Mouse (Mus musculus): Measurements from ENCODE around the gene Ctnnb1. TPM values are rescaled to one million over a fixed set of nuclear protein-coding genes. Genes with fewer than 3 reads are reported as not detected.

The Ctnnb1 gene
- polyA plus RNA-seq, 1 experiment from 2014 or later, result 436 TPM

DNA sequence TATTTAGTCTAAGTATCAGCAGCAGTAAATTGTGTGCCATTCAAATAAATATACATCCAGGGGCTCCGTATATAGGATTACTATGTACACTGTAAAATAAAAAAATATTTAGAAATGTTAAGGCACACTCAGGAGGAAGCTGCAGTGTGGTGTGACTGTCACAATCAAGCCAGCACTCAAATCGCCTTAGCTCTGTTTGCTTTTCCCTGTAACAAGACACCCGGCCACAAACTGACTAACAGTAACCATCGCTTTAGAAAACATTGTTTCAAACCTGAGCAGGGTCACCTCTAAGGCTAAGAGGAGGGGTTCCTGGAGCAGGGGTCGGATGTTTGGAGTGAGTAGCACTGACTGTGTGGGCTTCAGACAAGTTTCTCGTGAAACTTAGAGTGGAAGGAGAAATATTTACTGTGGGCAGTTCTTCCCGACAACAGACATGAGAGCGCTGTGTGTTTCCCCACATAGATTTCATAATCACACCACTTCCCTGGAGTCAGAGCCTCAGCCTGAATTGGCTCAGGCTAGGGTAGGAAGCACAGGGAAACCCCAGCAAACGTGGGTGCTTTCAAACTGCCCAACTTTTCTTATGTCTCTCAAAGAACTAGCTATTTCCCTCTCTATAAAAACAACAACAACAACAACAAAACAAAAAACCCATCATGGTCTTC lies 1.9 kb upstream of the Ctnnb1 start:
- Histone ChIP-seq H3K9ac (ENCODE audit: low read length) (no peak overlapping the region), H3K27ac (replicated peaks in 1 of 2; ENCODE audit: control insufficient read depth in 1 of 2, insufficient read depth in 1 of 2, low read depth in 2 of 2, low read length in 2 of 2) (no peak overlapping the region), H3K27me3 (ENCODE audit: control insufficient read depth, insufficient read depth, low read length) (no peaks in the 10 kb centered on the region), H3K4me3 (ENCODE audit: control insufficient read depth in 1 of 2, insufficient read depth in 1 of 2, low read depth in 1 of 2, low read length in 2 of 2) (no peak overlapping the region), H3K4me1 (ENCODE audit: control insufficient read depth in 2 of 2, insufficient read depth in 2 of 2, low read length in 2 of 2) (peaks cover 0 to 3% of the 10 kb centered on the region in 2 experiments; a peak in 1 of 4 replicates), H3K9me3 (ENCODE audit: control insufficient read depth, low read length) (no peaks in the 10 kb centered on the region), H3K36me3 (ENCODE audit: control insufficient read depth, insufficient read depth, low read length) (no peaks in the 10 kb centered on the region), H3K4me2 (ENCODE audit: low read length) (no peak overlapping the region)
- ATAC-seq (ENCODE audit: insufficient number of reproducible peaks, insufficient read depth, low FRiP score, low read depth), result no peak
- 27% methylated on average over 9 of the region's 9 CpGs for WGBS

DNA sequence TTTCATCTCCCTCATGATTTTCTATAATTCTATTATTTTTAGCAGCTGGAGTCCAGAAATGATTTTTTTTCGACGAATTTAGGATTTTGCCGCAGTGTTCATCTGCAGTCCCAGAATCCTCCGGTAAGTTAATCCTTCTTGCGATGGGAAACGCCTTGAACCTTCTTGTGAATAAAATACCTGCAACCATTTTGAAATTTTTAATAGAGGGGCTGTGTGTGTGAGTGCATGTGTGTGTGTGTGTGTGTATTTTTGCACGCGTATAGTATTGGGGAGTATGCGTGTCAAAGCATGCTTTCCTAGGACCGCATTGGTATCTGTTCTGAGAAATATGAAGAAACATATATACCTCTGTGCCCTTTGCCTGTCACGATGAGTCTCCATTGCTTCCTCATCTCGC lies 1.0 kb downstream of the Ctnnb1 start:
- H3K4me2 ChIP-seq (ENCODE audit: low read length), result no peak overlapping the region
- H3K4me3 ChIP-seq (ENCODE audit: control insufficient read depth in 1 of 2, insufficient read depth in 1 of 2, low read depth in 1 of 2, low read length in 2 of 2), result no peak overlapping the region
- no peak for ATAC-seq (ENCODE audit: insufficient number of reproducible peaks, insufficient read depth, low FRiP score, low read depth)
- no peaks in the 10 kb centered on the region for H3K9me3 ChIP-seq (ENCODE audit: control insufficient read depth, low read length)
- no peaks in the 10 kb centered on the region for H3K27me3 ChIP-seq (ENCODE audit: control insufficient read depth, insufficient read depth, low read length)
- H3K36me3 ChIP-seq (ENCODE audit: control insufficient read depth, insufficient read depth, low read length), result no peaks in the 10 kb centered on the region
- no peak overlapping the region for H3K27ac ChIP-seq (replicated peaks in 1 of 2; ENCODE audit: control insufficient read depth in 1 of 2, insufficient read depth in 1 of 2, low read depth in 2 of 2, low read length in 2 of 2)
- no peak overlapping the region for H3K9ac ChIP-seq (ENCODE audit: low read length)
- WGBS, result 95% methylated on average over 12 of the region's 12 CpGs
- H3K4me1 ChIP-seq (ENCODE audit: control insufficient read depth in 2 of 2, insufficient read depth in 2 of 2, low read length in 2 of 2), result peaks cover 5 to 6% of the 10 kb centered on the region in 2 experiments; a peak in 2 of 4 replicates

- Histone ChIP-seq H3K27me3 (ENCODE audit: control insufficient read depth, insufficient read depth, low read length) (no peaks in the 10 kb centered on the region), H3K9me3 (ENCODE audit: control insufficient read depth, low read length) (no peaks in the 10 kb centered on the region), H3K4me2 (ENCODE audit: low read length) (no peak overlapping the region), H3K9ac (ENCODE audit: low read length) (no peak overlapping the region), H3K4me3 (ENCODE audit: control insufficient read depth in 1 of 2, insufficient read depth in 1 of 2, low read depth in 1 of 2, low read length in 2 of 2) (no peak overlapping the region), H3K36me3 (ENCODE audit: control insufficient read depth, insufficient read depth, low read length) (no peaks in the 10 kb centered on the region), H3K4me1 (ENCODE audit: control insufficient read depth in 2 of 2, insufficient read depth in 2 of 2, low read length in 2 of 2) (peaks cover 5 to 13% of the 10 kb centered on the region in 2 experiments; a peak in 3 of 4 replicates), H3K27ac (replicated peaks in 1 of 2; ENCODE audit: control insufficient read depth in 1 of 2, insufficient read depth in 1 of 2, low read depth in 2 of 2, low read length in 2 of 2) (no peak overlapping the region)
- no peak for ATAC-seq (ENCODE audit: insufficient number of reproducible peaks, insufficient read depth, low FRiP score, low read depth)
- WGBS, result 44% methylated on average over 8 of the region's 8 CpGs
Observed at GRCm38 (mm10) chr9:120930811-120931210, 1.8 kb downstream of the Ctnnb1 start.

- Histone ChIP-seq H3K9me3 (ENCODE audit: control insufficient read depth, low read length) (no peaks in the 10 kb centered on the region), H3K27me3 (ENCODE audit: control insufficient read depth, insufficient read depth, low read length) (no peaks in the 10 kb centered on the region), H3K4me1 (ENCODE audit: control insufficient read depth in 2 of 2, insufficient read depth in 2 of 2, low read length in 2 of 2) (peaks cover 5 to 28% of the 10 kb centered on the region in 2 experiments; a peak in 3 of 4 replicates), H3K4me2 (ENCODE audit: low read length) (no peak overlapping the region), H3K9ac (ENCODE audit: low read length) (no peak overlapping the region), H3K4me3 (ENCODE audit: control insufficient read depth in 1 of 2, insufficient read depth in 1 of 2, low read depth in 1 of 2, low read length in 2 of 2) (no peak overlapping the region), H3K27ac (replicated peaks in 1 of 2; ENCODE audit: control insufficient read depth in 1 of 2, insufficient read depth in 1 of 2, low read depth in 2 of 2, low read length in 2 of 2) (peak overlapping the region in 1 of 2 experiments; percentile 45; a peak in 2 of 4 replicates), H3K36me3 (ENCODE audit: control insufficient read depth, insufficient read depth, low read length) (no peaks in the 10 kb centered on the region)
- ATAC-seq (ENCODE audit: insufficient number of reproducible peaks, insufficient read depth, low FRiP score, low read depth), result no peak
- 66% methylated on average over 6 of the region's 6 CpGs for WGBS
Observed at GRCm38 (mm10) chr9:120932371-120932770, 3.4 kb downstream of the Ctnnb1 start.

DNA sequence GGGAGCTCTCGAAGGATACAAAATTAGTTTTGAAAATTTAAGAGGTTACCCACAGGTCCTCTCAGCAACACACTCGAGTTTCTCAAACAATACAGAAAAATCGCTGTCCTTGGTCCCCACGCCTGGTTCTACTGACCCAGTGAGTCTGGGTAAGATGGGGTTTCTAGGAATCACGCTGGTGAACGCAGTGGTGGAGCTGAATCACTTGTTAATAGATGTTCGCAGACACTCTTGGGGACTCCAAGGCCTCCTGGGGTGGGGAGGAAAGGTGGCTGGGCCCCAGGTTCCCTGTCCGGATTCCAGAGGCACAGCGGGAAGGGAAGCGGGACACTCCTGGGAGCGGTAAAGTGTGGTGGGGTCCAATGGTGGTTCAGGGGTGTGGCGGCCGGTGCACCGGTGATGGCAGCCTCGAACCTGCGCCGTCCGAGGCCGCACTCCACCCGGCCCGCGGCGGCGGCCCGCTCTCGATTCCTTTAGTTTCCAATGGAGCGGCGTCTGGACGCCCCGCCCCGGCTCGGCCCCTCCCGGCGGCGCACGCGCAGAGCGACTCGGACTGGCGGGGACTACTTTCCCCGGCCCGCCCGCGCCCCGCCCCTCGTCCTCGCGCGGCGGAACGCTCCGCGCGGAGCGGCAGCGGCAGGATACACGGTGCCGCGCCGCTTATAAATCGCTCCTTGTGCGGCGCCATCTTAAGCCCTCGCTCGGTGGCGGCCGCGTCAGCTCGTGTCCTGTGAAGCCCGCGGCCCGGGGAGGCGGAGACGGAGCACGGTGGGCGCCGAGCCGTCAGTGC lies 4.0 kb downstream of the Ctnnb1 start:
- H3K27me3 ChIP-seq (ENCODE audit: control insufficient read depth, insufficient read depth, low read length), result no peaks in the 10 kb centered on the region
- H3K4me3 ChIP-seq (ENCODE audit: control insufficient read depth in 1 of 2, insufficient read depth in 1 of 2, low read depth in 1 of 2, low read length in 2 of 2), result peak overlapping the region; percentile 93 to 98
- peaks cover 8 to 34% of the 10 kb centered on the region in 2 experiments for H3K4me1 ChIP-seq (ENCODE audit: control insufficient read depth in 2 of 2, insufficient read depth in 2 of 2, low read length in 2 of 2)
- ATAC-seq (ENCODE audit: insufficient number of reproducible peaks, insufficient read depth, low FRiP score, low read depth), result peak; percentile 90
- WGBS, result 7% methylated on average over 74 of the region's 78 CpGs
- H3K4me2 ChIP-seq (ENCODE audit: low read length), result peak overlapping the region; percentile 80
- no peaks in the 10 kb centered on the region for H3K9me3 ChIP-seq (ENCODE audit: control insufficient read depth, low read length)
- H3K9ac ChIP-seq (ENCODE audit: low read length), result peak overlapping the region; percentile 95
- H3K27ac ChIP-seq (replicated peaks in 1 of 2; ENCODE audit: control insufficient read depth in 1 of 2, insufficient read depth in 1 of 2, low read depth in 2 of 2, low read length in 2 of 2), result peak overlapping the region; percentile 94 to 95
- H3K36me3 ChIP-seq (ENCODE audit: control insufficient read depth, insufficient read depth, low read length), result no peaks in the 10 kb centered on the region

- WGBS, result 2% methylated on average over 22 of the region's 58 CpGs
- peak; percentile 64; the same call in 1 of the 2 replicates for ATAC-seq (ENCODE audit: insufficient number of reproducible peaks, insufficient read depth, low FRiP score, low read depth)
- peak overlapping the region; percentile 93 to 98 for H3K4me3 ChIP-seq (ENCODE audit: control insufficient read depth in 1 of 2, insufficient read depth in 1 of 2, low read depth in 1 of 2, low read length in 2 of 2)
- peak overlapping the region; percentile 80 for H3K4me2 ChIP-seq (ENCODE audit: low read length)
- no peaks in the 10 kb centered on the region for H3K27me3 ChIP-seq (ENCODE audit: control insufficient read depth, insufficient read depth, low read length)
- no peaks in the 10 kb centered on the region for H3K9me3 ChIP-seq (ENCODE audit: control insufficient read depth, low read length)
- peak overlapping the region; percentile 95 for H3K9ac ChIP-seq (ENCODE audit: low read length)
- no peaks in the 10 kb centered on the region for H3K36me3 ChIP-seq (ENCODE audit: control insufficient read depth, insufficient read depth, low read length)
- peak overlapping the region; percentile 94 to 95 for H3K27ac ChIP-seq (replicated peaks in 1 of 2; ENCODE audit: control insufficient read depth in 1 of 2, insufficient read depth in 1 of 2, low read depth in 2 of 2, low read length in 2 of 2)
- H3K4me1 ChIP-seq (ENCODE audit: control insufficient read depth in 2 of 2, insufficient read depth in 2 of 2, low read length in 2 of 2), result peaks cover 8 to 39% of the 10 kb centered on the region in 2 experiments
Observed at GRCm38 (mm10) chr9:120933587-120933885, 4.5 kb downstream of the Ctnnb1 start.

GRCm38 (mm10) chr9:120933886-120934758 lies 5.1 kb downstream of the Ctnnb1 start:
- no peaks in the 10 kb centered on the region for H3K36me3 ChIP-seq (ENCODE audit: control insufficient read depth, insufficient read depth, low read length)
- ATAC-seq (ENCODE audit: insufficient number of reproducible peaks, insufficient read depth, low FRiP score, low read depth), result peak; percentile 2; the same call in 1 of the 2 replicates
- H3K27me3 ChIP-seq (ENCODE audit: control insufficient read depth, insufficient read depth, low read length), result no peaks in the 10 kb centered on the region
- peak overlapping the region; percentile 93 to 98 for H3K4me3 ChIP-seq (ENCODE audit: control insufficient read depth in 1 of 2, insufficient read depth in 1 of 2, low read depth in 1 of 2, low read length in 2 of 2)
- peak overlapping the region; percentile 80 for H3K4me2 ChIP-seq (ENCODE audit: low read length)
- peak overlapping the region; percentile 95 for H3K9ac ChIP-seq (ENCODE audit: low read length)
- peak overlapping the region; percentile 88 to 95 for H3K27ac ChIP-seq (replicated peaks in 1 of 2; ENCODE audit: control insufficient read depth in 1 of 2, insufficient read depth in 1 of 2, low read depth in 2 of 2, low read length in 2 of 2)
- WGBS, result under 1% methylated on average over 53 of the region's 57 CpGs
- H3K9me3 ChIP-seq (ENCODE audit: control insufficient read depth, low read length), result no peaks in the 10 kb centered on the region
- H3K4me1 ChIP-seq (ENCODE audit: control insufficient read depth in 2 of 2, insufficient read depth in 2 of 2, low read length in 2 of 2), result peaks cover 8 to 39% of the 10 kb centered on the region in 2 experiments
